Mouse (Mus musculus) NIH3T3 (cell line): ENCODE measurements around the gene Ina.
"Not testable (repeated sequence)": the region's sequence is repeated elsewhere in the genome, so short reads cannot be mapped to it uniquely, and the experiment has no call there.

Experiments used
- DNase-seq: peaks from one replicate; pipeline ENCODE4 v3.0.0-alpha.2; 2012; ENCODE audit warnings: low read depth

The Ina gene

GRCm38 (mm10) chr19:47014447-47015381, at the start of gene Ina, which contains the start of gene Nt5c2:
TSS of gene Ina (plus strand) at chr19:47014698.
TSS of gene Nt5c2 (minus strand) at chr19:47015153.
- DNase-seq: no peak

GRCm38 (mm10) chr19:46965496-46965895, 49.0 kb upstream of the Ina start:
- DNase-seq: peak; percentile 65

- DNase-seq: no peak
Observed at GRCm38 (mm10) chr19:46966330-46966729, 48.2 kb upstream of the Ina start.

GRCm38 (mm10) chr19:46967861-46968260, 46.6 kb upstream of the Ina start:
- peak; percentile 48 for DNase-seq

- no peak for DNase-seq
Observed at GRCm38 (mm10) chr19:46968833-46969232, 45.7 kb upstream of the Ina start.

- DNase-seq: no peak
Observed at GRCm38 (mm10) chr19:46969286-46969985, 45.1 kb upstream of the Ina start.

GRCm38 (mm10) chr19:46970121-46970729, 44.3 kb upstream of the Ina start:
- DNase-seq: no peak

- no peak for DNase-seq
Observed at GRCm38 (mm10) chr19:46971051-46971689, 43.3 kb upstream of the Ina start.

GRCm38 (mm10) chr19:46971712-46972111, 42.8 kb upstream of the Ina start:
- no peak for DNase-seq

- DNase-seq: no peak
Observed at GRCm38 (mm10) chr19:46972159-46972558, 42.3 kb upstream of the Ina start.

GRCm38 (mm10) chr19:46975565-46975964, 38.9 kb upstream of the Ina start:
- DNase-seq: no peak

- no peak for DNase-seq
Observed at GRCm38 (mm10) chr19:46975997-46976396, 38.5 kb upstream of the Ina start.

- no peak for DNase-seq
Observed at GRCm38 (mm10) chr19:46976743-46977142, 37.8 kb upstream of the Ina start.

- no peak for DNase-seq
Observed at GRCm38 (mm10) chr19:46977460-46977859, 37.0 kb upstream of the Ina start.

GRCm38 (mm10) chr19:46978069-46978468, 36.4 kb upstream of the Ina start:
- DNase-seq: not testable (repeated sequence)

- peak; percentile 43 for DNase-seq
Observed at GRCm38 (mm10) chr19:46978920-46979780, 35.3 kb upstream of the Ina start.

- DNase-seq: no peak
Observed at GRCm38 (mm10) chr19:46979781-46980105, 34.8 kb upstream of the Ina start.

- no peak for DNase-seq
Observed at GRCm38 (mm10) chr19:46981462-46981861, 33.0 kb upstream of the Ina start.

- no peak for DNase-seq
Observed at GRCm38 (mm10) chr19:46983352-46983965, 31.0 kb upstream of the Ina start.

- DNase-seq: no peak
Observed at GRCm38 (mm10) chr19:46983966-46984380, 30.5 kb upstream of the Ina start.
